Mouse (Mus musculus) heart, embryonic 11.5 days (tissue): Measurements from ENCODE around the gene Iqcf6. TPM values are rescaled to one million over a fixed set of nuclear protein-coding genes. Genes with fewer than 3 reads are reported as not detected.

Experiments
- ATAC-seq: fragments of 200-750 bp; cut with Nextera tagmentation; replicated peaks from 2 replicates; pipeline ENCODE4 v1.8.0; 2017; ENCODE audit warnings: moderate library complexity; ENCODE audit not compliant: insufficient number of reproducible peaks, low FRiP score, low TSS enrichment
- H3K27ac ChIP-seq: fragments of 300-500 bp; sonication (generic); 2 replicates; pipeline ENCODE4 v1.5.1; 2014; ENCODE audit warnings: mild to moderate bottlenecking, low read depth, low read length
- H3K27me3 ChIP-seq: fragments of 300-500 bp; sonication (generic); 2 replicates; pipeline ENCODE4 v1.6.1; 2014; ENCODE audit warnings: mild to moderate bottlenecking, low read length, mixed read lengths; ENCODE audit not compliant: control insufficient read depth, insufficient read depth
- H3K36me3 ChIP-seq: fragments of 300-500 bp; sonication (generic); 2 replicates; pipeline ENCODE4 v1.6.1; 2014; ENCODE audit warnings: mild to moderate bottlenecking, low read length, moderate library complexity, mixed read lengths; ENCODE audit not compliant: control insufficient read depth, insufficient read depth
- H3K4me1 ChIP-seq: fragments of 300-500 bp; sonication (generic); 2 replicates; pipeline ENCODE4 v1.6.1; 2014; ENCODE audit warnings: low read length; ENCODE audit not compliant: control insufficient read depth, insufficient read depth
- H3K4me2 ChIP-seq: fragments of 300-500 bp; sonication (generic); 2 replicates; pipeline ENCODE4 v1.6.1; 2014; ENCODE audit warnings: mild to moderate bottlenecking, moderate library complexity
- H3K4me3 ChIP-seq: fragments of 300-500 bp; sonication (generic); 2 replicates; pipeline ENCODE4 v1.5.1; 2014; ENCODE audit warnings: low read depth, low read length
- H3K9ac ChIP-seq: fragments of 300-500 bp; sonication (generic); 2 replicates; pipeline ENCODE4 v1.6.1; 2014; ENCODE audit warnings: mild to moderate bottlenecking, low read depth, low read length, moderate library complexity
- H3K9me3 ChIP-seq: fragments of 300-500 bp; sonication (generic); replicated peaks from 2 replicates; pipeline ENCODE4 v1.6.1; 2016; ENCODE audit warnings: low read length; ENCODE audit not compliant: control insufficient read depth
- WGBS: fragments of 180-500 bp; shearing (Covaris S2); extraction: QIAGEN DNeasy Blood & Tissue Kit; methylation state at CpG from one replicate; pipeline ENCODE4 v1.1.7; 2014; ENCODE audit not compliant: insufficient replicate concordance; 5-methylcytosine and 5-hydroxymethylcytosine counted together
- polyA plus RNA-seq: library from polyadenylated mRNA; unstranded; fragments of >200 nt; fragmentation: Nextera tagmentation; extraction: Ambion mirVana; gene quantifications from 2 replicates; pipeline ENCODE4 v1.2.1, GENCODE M21; 2014

Gene Iqcf6
- polyA plus RNA-seq, 1 experiment from 2014 or later: not detected

DNA sequence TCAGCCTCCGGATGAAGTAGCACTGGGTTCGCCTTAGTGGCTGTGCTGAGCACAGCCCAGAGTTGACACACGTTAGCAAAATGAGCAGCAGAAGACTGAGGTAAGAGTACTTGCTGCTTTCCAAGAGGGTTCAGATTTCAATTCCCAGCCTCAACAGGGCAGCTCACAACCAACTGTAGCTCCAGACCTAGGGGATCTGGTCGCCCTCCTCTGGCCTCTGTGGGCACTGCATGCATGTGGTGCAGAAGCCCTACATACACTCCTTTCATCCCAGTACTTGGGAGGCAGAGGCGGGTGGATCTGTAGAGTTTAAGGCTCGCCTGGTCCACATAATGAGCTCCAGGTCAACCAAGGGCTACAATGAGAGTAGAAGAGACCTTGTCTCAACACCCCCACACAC is 17.4 kb downstream of the Iqcf6 start:
- 62% methylated on average over 6 of the region's 6 CpGs for WGBS

DNA sequence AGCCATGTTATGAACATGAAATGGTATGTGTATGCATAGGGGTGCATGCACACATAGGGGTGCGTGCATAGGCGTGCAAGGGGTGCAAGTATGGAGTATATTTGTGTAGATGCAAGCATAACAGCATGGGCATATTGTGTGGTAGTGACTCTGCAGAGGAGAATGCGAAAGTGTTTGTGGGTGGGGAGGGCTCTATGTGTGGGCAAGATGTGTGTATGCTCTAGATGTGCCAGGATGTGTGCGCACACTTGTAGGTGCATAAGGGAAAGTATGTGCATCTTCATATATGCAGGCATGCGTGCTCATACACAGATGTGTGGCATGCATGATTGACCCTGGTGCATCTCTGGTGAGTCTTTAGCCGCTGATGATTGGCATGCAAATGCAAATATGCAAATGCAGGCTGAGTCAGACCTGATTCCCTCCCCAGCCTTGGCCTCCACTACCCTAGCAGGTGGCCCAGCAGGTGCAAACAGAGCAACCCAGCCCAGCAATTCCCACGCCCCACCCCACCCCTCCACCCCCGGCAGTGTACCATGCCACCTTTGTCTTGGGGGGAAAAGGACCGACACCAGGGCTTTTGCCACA is 19.4 kb downstream of the Iqcf6 start:
- H3K4me1 ChIP-seq: no peaks in the 10 kb centered on the region
- no peak overlapping the region for H3K9ac ChIP-seq
- 76% methylated on average over 9 of the region's 9 CpGs for WGBS
- no peaks in the 10 kb centered on the region for H3K9me3 ChIP-seq
- no peak overlapping the region for H3K4me3 ChIP-seq
- H3K27ac ChIP-seq: no peak overlapping the region
- H3K36me3 ChIP-seq: no peaks in the 10 kb centered on the region
- H3K4me2 ChIP-seq: no peak overlapping the region
- H3K27me3 ChIP-seq: peaks cover 22% of the 10 kb centered on the region
- no peak for ATAC-seq

More for the DNA sequence above, 17.4 kb downstream of the Iqcf6 start:
- Histone ChIP-seq H3K27ac (no peak overlapping the region), H3K4me1 (no peaks in the 10 kb centered on the region), H3K9me3 (no peaks in the 10 kb centered on the region), H3K4me3 (no peak overlapping the region), H3K36me3 (no peaks in the 10 kb centered on the region), H3K9ac (no peak overlapping the region), H3K27me3 (peaks cover 18% of the 10 kb centered on the region), H3K4me2 (no peak overlapping the region)
- no peak for ATAC-seq

DNA sequence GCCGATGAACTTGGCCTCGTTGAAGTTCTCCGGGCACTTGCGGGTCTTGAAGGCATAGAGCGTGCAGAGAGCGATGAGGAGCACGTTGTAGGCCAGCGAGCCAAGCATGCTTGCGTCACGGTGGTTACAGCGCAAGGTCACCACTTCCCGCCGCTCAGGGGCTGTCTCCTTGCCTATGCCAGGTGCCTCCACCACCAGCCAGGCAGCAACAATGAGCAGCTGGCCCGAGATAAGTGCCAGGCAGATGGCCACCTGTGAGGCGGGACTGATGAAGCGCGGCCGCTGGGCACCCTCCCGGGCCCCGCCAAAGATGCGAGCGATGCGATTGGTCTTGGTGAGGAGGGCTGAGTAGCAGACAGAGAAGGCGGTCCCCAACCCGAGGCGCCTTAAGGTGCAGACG is 20.8 kb downstream of the Iqcf6 start:
- WGBS: 57% methylated on average over 27 of the region's 27 CpGs
- H3K27me3 ChIP-seq: peaks cover 22% of the 10 kb centered on the region

DNA sequence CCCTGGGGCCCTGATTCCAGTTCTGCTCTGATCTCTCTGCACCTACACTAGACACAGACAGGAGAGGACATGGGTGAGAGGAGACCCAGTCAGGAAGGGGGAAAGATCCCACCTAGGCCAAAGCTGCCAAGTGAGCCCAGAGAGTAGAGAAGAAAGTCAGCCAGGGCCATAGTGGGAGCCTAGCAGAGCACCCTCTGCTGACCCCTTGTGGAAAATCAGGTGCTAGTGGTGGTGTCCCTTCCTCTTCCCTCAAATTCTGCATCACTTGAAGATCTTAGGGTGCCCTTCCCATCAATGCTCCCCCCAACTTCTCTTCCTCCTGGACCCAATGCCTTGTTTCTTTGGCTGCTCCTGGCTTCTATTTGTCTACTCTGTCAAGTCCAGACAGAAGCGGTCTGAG is 26.3 kb downstream of the Iqcf6 start:
- H3K27me3 ChIP-seq: peaks cover 45% of the 10 kb centered on the region
- H3K9me3 ChIP-seq: no peaks in the 10 kb centered on the region
- no peak overlapping the region for H3K4me2 ChIP-seq
- no peak for ATAC-seq
- H3K27ac ChIP-seq: no peak overlapping the region
- H3K9ac ChIP-seq: no peak overlapping the region
- H3K36me3 ChIP-seq: no peaks in the 10 kb centered on the region
- WGBS: 67% methylated on average over 1 of the region's 1 CpGs
- no peak overlapping the region for H3K4me3 ChIP-seq
- H3K4me1 ChIP-seq: peaks cover 10% of the 10 kb centered on the region; the same call in 1 of the 2 replicates

More for the DNA sequence above, 20.8 kb downstream of the Iqcf6 start:
- Histone ChIP-seq H3K9ac (no peak overlapping the region), H3K4me1 (no peaks in the 10 kb centered on the region), H3K4me2 (no peak overlapping the region), H3K36me3 (no peaks in the 10 kb centered on the region), H3K9me3 (no peaks in the 10 kb centered on the region), H3K4me3 (no peak overlapping the region), H3K27ac (no peak overlapping the region)
- ATAC-seq: no peak

DNA sequence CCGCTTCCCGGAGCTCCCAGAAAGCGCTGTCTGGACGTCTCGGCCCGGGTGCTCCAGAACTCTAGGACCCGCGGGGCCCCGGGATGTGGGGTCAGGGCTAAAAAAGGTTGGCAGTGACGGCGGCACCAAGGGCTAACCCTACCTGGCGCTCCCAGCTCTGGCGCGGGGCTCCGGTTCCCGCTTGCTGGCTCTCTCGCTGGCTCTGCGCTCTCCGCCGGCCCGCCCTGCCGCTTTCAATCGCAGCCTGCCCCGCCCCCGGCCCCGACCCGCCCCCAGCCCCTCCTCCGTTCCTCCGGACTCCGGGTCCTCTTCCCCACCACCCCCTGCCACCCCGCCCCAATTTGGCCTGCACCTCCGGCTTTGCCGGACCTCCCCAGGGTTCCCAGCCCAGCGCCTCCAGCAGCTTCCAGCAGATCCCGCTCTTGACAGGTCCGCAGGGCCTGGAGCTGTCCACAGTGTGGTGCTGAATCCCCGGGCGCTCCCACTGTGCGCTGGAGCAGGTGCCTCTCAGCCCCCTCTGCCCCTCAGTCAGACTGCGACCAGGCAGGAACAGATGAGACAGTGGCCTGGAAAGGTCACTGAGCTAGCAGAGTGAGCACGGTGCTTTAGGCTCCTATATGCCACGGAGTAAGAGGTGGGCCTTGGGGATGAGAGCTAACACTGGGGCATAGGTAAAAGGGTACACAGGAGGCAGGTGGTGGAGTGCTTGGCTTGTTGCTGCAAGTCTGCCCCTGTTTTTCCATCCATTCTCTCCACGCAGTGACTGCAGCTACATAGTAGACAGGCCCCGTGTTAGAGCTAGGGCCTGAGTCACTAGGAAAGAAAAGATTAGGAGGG is 29.7 kb downstream of the Iqcf6 start, which contains the start of gene Grm2:
Grm2 (minus strand) TSS at position 199 of the 837 bp plus-strand sequence.
- Histone ChIP-seq H3K27ac (no peak within 1 kb of the TSS), H3K27me3 (peaks cover 39% of the 10 kb centered on the region), H3K36me3 (peaks cover 13% of the 10 kb centered on the region), H3K4me3 (peak within 1 kb of the TSS; percentile 37), H3K4me1 (peaks cover 10% of the 10 kb centered on the region; the same call in 1 of the 2 replicates), H3K9me3 (no peaks in the 10 kb centered on the region; the same call in 1 of the 2 replicates), H3K4me2 (peak within 1 kb of the TSS; percentile 70), H3K9ac (no peak within 1 kb of the TSS)
- 1% methylated on average over 37 of the region's 44 CpGs for WGBS
- 0 out of 2 replicates have a peak, but pooled peaks have one; percentile 20 for ATAC-seq

DNA sequence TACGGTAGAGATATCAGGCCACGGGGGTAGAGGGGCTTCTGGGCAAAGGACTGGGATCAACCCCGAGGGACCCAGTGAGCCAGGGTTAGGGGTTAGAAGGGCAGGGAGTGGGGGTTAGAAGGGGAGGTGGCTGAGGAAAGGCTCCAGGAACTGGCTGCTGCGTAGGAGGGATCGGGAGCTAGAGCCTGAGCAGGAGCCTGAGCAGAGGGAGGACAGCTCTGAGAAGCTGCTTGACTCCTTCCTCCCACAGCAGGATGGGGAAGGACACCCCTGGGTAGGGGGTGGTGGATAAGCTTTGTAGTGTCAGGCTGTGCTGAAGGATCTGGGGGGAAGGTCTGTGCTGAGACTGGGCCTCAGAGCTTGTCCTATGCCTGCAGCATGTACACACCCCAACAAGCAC is 30.4 kb downstream of the Iqcf6 start:
- H3K36me3 ChIP-seq: peaks cover 18% of the 10 kb centered on the region
- H3K4me2 ChIP-seq: no peak overlapping the region
- H3K4me3 ChIP-seq: no peak overlapping the region
- H3K27ac ChIP-seq: no peak overlapping the region
- no peak overlapping the region for H3K9ac ChIP-seq
- H3K4me1 ChIP-seq: peaks cover 10% of the 10 kb centered on the region; the same call in 1 of the 2 replicates
- no peak; the same call in 1 of the 2 replicates for ATAC-seq
- 24% methylated on average over 5 of the region's 5 CpGs for WGBS
- peaks cover 39% of the 10 kb centered on the region for H3K27me3 ChIP-seq
- H3K9me3 ChIP-seq: no peaks in the 10 kb centered on the region; the same call in 1 of the 2 replicates

DNA sequence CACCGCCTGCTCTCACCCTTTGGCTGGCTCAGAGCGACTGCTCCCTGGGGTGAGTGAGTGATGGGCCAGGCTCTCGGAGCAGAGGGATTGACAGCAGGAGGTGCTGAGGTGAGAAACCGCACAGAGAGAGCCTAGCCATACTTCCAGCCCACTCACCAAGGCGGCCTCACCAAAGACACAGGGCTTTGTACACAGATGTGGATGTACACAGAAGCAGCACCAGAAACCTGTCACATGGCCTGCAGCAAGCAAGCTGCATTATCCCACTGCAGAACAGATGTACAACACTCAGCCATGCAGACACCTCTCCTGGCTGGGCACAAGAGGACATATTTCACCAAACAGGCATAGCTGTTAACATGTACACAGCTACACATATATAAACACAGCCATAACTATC is 31.2 kb downstream of the Iqcf6 start:
- Histone ChIP-seq H3K9ac (no peak overlapping the region), H3K4me3 (no peak overlapping the region), H3K4me1 (peaks cover 11% of the 10 kb centered on the region; the same call in 1 of the 2 replicates), H3K27me3 (peaks cover 36% of the 10 kb centered on the region), H3K27ac (no peak overlapping the region), H3K9me3 (no peaks in the 10 kb centered on the region; the same call in 1 of the 2 replicates), H3K4me2 (no peak overlapping the region), H3K36me3 (peaks cover 25% of the 10 kb centered on the region)
- 23% methylated on average over 5 of the region's 5 CpGs for WGBS
- no peak for ATAC-seq

DNA sequence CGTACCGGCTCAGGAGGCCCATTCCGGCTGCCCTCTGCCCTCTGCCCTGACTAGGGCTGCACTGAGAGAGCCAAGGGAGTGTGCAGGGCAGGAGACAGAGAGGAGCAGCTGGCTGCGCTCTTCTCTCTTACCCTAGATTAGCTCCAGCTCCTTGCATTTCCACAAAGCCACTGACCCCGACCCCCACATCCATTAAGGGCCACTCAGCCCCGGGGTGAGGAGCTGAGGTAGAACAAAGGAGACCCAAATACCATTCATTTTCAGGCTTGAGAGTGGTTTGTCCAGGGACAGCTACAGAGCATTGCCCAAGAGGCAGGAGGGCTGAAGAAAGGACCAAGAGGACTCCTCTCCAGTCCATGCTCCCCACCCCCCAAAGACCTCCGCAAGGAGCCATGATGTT is 33.1 kb downstream of the Iqcf6 start:
- Histone ChIP-seq H3K9ac (no peak overlapping the region), H3K9me3 (no peaks in the 10 kb centered on the region; the same call in 1 of the 2 replicates), H3K4me2 (no peak overlapping the region), H3K27ac (no peak overlapping the region), H3K36me3 (peaks cover 26% of the 10 kb centered on the region), H3K27me3 (peaks cover 24% of the 10 kb centered on the region), H3K4me1 (peaks cover 28% of the 10 kb centered on the region; the same call in 1 of the 2 replicates), H3K4me3 (no peak overlapping the region)
- ATAC-seq: no peak
- WGBS: 75% methylated on average over 7 of the region's 7 CpGs
